Mouse (Mus musculus): ENCODE data around the gene Dynlt1f. TPM values are rescaled to one million over a fixed set of nuclear protein-coding genes. Genes with fewer than 3 reads are reported as not detected.
"Not testable (repeated sequence)": the region's sequence is repeated elsewhere in the genome, so short reads cannot be mapped to it uniquely, and the experiment has no call there.

The Dynlt1f gene
- total RNA-seq, 2 experiments from 2014 or later, result 21.0 to 23.1 TPM

DNA sequence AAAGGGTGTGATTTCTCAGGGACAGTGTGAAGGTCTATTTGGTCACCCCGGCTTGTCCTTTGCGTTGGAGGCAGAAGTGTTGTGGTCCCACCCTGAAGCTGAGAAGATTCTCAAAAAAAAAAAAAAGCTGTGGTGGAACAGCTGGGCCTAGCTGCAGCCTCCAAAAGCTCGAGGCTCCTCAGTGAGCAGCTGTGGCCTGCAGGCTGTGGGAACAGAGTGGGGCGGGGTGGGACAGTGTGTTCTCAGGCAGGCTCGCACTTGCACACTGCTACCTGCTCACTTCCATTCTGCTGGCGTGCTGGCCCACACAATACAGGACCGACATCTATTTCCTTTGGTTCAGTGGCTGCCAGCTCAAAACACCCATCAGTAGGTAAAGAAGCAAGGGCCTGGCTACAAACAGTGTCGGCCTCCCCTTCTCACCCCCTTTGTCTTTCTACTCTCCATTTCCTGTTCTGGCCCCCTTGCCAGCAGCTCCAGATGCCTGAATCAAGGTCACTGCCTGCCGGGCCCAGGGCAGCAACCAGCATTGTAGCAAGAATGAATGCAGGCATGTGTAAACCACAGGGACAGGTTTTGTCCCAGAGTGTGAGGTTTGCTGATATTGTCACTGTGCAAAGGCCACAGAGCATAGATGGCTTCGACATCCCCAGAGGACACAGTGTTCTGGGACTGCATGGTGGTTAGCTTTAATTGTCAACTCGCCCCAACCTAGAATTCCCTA is 5.6 kb upstream of the Dynlt1f start:
- not testable (repeated sequence) for DNase-seq

DNA sequence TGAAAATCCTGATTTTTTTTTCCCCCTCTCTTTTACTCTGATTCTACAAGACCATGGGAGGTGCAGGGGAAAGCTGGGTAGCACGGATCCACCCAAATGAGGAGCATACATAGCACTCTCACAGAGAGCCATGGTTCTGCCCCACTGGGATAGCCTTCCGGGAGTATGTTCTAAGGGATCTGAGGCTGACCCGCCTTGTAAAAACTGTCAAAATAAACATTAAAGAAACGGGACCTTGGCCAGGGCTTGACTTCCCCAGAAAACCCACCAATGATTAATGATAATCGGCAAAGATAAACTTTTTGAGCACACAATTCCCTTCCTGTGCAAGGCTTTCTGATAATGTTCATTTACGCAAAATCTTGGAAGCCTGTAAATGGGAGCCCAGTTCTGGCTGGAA is 4.9 kb upstream of the Dynlt1f start:
- DNase-seq, result not testable (repeated sequence)

DNA sequence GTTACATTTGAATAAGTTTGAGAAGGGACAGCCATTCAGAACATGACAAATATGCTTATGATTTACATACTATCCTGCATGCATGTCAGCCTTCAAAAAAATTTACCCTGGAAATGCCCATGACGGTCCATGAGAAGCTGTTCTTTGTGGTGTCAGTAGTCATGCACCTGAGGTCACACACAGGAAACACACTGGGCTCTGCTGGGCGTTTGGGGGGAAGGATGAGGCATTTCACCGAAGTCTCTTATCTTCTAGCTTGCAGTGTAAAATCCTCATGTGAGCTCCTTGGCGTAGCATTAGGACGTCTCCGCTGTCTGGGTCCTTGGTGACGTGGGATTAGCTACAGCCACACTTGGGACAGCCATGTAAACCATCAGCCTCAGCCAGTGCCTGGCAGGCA is 3.1 kb upstream of the Dynlt1f start, which contains the start of gene Sytl3:
TSS of gene Sytl3 (plus strand) at position 293 of the 400 bp plus-strand sequence.
- not testable (repeated sequence) for DNase-seq

DNA sequence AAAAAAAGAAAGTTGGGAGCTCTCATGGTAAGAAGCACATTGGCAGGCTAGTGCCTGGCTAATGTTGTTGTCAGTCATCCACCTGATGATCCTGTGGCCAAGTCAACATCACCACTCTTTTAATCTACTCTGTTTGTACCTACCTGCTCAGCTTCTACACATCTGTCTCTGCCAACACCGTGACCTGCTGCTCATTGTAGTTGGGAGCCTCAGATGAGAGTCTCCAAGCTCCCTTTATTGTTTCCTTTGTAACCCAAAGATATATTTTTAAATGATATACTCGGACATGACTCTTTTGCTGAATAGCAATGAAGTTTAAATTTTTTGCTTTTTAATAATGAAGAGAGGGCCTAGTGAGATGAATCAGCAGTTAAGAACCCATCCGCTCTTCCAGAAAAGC is 771 bp upstream of the Dynlt1f start:
- DNase-seq, result not testable (repeated sequence)

DNA sequence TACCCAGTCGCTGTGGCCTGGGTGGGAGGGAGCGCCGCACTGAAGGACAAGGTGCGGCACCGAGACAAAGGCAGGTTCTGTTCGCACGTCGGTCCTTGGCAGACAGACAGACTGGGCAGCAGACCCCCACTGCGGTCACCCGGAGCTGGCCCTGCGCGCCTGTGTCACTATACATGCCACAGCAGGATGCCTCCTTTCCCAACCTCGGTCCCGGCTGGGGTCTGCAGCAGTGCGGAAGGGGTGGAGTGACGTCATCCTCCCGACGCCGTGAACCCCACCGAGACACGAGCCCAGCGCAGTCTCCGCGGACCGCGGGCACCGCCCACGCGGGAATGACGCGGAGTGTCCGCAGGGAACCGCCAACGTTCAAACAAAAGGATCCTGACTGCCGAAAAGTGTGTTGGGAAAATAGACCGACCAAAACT is 601 bp downstream of the Dynlt1f start:
- peak; percentile 42 to 52 for DNase-seq

DNA sequence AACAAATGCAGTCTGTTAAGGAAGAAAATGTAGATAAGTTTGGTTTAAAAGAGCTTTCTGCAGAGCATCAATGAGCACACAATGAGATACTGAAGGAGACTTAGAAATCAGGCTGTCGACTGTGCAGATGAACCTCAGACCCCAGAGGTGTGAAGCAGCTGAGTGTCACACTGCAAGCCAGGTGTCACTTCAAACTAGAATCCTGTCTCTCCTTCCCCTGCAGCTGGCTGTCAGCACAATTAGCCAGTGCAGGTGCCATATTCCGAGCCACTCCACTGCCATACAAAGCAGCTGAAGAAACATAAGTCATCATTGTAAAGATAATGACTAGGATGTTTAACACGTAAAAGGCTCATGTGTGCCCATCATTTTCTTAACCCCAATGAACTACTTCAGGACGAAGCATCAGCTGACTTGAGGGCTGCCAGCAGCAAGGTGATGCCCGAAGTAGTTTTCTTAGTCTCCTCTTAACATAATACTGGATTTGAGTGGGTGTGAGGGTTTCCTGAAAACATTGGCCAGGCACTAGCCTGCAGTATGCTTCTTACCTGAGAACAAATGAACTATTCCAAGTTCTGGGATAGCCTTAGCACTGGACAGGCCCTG is 2.3 kb downstream of the Dynlt1f start:
- not testable (repeated sequence) for DNase-seq

DNA sequence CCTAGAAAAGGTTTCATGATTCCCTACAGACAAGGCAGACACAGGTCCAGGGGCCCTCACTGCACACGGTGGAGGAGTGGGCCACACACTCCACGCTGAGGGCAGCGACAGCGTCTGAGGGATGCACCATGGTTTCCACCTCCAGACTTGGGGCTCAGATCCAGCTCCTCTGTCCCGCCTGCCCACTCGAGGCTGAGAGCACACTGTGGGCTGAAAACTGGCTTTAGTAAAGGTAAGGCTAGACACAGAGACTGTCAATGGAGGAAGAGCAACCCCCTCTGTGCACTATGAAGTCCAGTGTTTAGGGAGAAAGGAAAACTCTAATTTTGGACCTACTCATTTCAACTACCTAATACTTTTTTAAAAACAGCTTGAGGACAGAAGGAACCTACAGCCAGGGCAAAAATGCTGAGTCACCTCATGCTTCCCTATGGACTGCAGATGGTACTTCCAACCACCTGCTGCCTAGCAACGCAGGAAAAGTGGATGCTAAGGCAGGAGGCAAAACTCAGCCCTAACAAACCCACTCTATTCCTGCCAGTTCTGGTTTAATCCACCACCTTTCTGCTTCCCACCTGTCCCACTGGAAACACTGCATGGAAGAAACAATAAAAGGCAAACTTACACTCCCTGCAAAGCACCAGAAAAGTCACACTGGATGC is 4.7 kb downstream of the Dynlt1f start:
- DNase-seq, result not testable (repeated sequence)

DNA sequence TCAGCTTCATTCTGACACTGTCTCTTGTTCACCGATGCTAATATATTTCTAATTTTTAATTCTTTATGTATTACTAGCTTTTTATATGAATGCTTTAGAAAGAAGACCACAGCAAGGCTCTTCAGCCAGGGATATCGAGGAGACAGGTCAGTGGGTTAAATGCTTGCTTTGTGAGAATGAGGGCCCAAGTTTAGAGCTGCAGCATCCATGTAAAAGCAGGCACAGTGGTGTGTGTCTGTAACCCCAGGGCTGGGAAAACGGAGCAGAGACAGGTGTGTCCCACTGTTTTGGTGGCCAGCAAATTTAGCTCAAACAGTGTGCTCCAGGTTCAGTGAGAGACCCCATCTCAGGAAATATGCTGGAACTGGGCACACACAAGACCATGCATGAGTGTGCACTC is 8.2 kb downstream of the Dynlt1f start:
- not testable (repeated sequence) for DNase-seq

DNA sequence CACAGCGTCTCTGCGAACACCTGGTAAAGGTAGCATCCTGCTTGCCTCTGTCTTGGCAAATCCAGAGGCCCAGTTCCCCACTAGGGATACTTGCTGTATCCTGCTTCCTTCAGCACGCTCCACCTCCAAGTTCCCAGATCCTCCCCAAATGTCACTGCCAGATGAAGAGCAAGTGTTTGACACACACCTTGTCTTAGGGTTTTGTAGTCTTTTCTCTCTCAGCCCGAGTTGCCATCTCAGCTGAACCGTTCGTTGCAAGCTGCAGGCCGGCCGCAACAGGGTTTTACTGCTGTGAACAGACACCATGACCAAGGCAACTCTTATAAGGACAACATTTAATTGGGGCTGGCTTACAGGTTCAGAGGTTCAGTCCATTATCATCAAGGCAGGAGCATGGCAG is 8.9 kb downstream of the Dynlt1f start:
- not testable (repeated sequence) for DNase-seq

DNA sequence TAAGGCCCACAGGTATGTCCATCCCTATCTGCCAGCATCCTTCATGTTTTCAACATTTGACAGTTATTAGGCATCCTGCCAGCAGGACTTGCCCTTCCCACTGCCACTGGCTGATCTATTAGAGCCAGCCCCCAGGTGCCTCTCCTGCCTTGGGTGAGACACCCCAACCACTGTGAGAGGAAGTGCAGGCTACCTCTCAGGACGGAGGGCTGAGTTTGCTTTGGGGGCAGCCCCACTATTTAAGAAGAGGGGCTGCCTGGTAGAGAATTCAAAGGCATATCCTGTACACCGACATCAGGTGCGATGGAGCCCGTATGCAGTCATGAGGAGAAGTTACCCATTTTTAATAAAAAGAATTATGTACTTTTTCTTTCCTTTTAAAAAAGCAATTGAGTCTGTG is 10.0 kb downstream of the Dynlt1f start:
- DNase-seq, result not testable (repeated sequence)

DNA sequence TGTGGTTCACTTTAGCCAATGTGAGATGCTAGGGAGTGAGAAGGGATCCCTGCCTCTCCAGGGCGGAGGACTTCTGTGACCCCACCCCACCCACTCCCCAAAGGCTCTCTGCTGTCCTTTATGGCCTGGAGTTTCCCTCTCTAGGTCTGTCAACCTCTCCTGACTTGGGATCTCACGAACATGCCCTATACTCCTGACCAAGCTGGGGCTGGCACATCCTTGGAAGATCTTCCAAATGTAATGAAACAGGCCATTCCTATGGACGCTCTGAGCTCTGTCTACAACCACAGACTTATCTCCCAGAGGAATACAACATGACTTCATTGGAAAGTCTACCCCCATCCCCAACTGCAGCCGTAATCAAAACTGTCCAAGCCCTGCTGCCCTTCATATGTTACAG is 11.0 kb downstream of the Dynlt1f start:
- not testable (repeated sequence) for DNase-seq

DNA sequence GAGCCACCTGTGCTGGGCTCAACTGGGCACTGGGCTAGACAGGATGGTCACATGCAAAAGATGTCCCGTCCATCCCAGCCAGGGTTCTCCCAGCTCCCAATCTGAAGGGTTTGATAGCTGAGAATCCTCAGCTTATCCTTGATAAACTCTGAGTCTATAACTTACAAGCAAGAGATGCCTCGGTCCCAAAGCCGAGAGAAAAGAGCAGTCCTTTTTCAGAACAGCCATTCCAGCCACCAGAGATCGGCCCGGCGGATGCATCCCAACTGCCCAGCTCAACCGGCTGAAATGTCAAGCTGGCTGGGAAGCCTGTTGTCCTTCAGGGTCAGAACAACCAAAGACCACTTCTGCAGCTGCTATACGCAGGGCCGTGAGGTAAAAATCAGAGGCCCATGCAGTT is 11.5 kb downstream of the Dynlt1f start:
- not testable (repeated sequence) for DNase-seq

DNA sequence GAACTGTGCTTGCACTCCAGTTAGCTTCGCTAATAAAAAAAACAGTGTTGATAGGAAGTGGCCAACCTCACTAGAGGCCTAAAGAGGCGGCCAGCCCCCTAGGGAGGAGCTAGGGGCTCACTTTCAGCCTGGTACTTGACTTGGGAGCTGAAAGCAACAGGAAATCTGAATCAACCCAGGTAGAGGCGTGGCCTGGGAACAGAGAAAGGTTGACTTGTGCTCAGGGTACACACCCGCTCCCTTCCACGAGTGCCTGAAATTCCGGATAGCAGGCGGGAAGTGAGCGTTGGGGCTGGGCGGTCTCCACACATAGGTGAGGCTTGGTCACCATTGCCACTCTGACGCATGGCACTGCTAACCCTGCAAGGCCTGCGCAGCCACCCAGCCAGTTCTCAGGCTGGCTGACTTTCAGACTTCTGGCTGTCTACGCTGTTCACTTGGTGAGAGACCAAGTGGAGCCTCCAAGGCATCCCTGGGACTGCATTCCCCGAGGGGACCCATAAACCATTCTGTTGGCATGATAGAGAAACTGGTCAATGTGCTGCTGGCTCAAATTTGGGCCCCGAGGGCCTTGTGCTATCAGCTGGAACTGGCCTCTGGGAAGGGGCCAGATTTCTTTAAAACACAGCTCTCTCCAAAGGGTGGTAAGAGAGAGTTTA is 14.8 kb downstream of the Dynlt1f start:
- not testable (repeated sequence) for DNase-seq

DNA sequence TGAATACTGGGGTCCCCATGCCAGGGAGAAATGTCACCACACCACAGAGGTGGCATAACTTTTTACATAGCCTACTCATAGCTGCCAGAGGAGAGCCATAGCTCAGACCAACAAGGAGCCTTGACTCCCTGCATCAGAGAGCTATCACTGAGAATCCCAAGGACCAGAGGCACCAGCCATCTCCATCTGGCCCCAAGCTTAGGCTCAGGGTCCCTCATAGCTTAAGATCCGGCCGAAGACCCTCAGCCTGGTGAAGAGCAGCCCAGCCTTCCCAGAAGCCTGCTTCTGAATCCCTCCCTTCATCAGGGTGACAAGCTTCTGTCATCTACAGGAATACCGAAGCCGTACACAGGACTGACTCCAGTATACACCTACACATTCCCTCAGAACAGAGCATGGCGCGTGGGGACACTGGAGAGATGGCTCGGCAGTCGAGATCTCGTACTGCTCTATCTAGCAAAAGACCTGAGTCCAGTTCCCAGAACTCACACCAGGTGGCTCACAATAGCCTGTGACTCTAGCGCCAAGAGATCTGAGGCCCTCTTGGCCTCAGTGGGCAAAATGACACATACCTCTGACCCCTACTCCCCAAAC is 15.6 kb downstream of the Dynlt1f start:
- not testable (repeated sequence) for DNase-seq

DNA sequence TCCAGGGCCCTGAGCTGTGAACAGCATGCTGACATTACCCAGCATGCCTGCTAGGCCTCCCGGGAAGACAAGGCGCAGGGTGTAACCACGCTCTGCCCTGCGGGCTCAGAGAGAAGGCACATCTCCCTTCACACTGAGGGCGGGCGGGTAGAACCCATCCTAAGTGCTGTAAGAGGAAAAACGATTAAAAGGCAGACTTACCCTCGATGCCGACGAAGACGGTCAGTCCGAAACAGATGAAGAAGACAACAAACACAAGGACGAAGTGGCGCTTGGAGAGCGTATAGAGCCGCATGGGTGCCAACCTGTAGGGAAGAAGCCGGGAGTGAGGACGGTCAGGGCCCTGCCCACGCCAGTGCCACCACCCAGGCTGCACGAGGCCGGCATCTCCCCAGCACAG is 16.2 kb downstream of the Dynlt1f start:
- not testable (repeated sequence) for DNase-seq

DNA sequence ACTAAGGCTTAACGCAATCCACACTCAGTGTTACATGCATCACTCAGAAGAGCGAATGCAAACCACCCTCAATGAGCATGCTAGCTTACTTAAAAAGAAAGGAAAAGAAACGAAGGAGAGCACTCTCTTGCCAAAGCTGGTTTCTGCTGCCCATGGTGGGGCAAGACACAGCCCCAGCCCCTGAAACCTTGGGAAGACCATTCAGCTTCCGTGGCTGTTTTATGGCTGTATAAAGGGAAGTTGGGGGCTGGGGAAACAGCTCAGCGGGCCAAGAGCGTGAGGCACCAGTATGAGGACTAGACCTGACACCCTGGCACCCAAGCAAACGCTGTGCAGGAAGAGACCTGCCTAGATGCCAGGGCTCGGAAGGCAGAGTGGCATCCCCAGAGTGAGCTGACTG is 17.3 kb downstream of the Dynlt1f start:
- DNase-seq, result not testable (repeated sequence)

DNA sequence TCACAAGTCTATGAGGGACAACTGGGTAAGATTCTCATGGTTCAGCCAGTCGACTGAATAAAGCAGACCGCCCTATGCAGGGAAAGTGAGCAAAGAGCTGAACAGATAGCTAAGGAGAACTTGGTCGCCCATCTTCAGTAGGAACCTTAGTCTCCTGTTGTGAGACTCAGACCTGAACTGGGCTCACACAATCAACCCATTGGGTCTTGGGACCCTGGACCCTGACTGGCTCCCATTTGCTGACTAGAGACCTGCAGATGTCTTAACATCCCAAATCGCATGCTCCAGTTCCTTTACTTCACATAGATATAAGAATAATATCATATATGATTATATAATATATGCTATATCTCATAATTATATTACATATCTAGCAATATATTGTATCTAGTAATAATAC is 18.3 kb downstream of the Dynlt1f start:
- not testable (repeated sequence) for DNase-seq

DNA sequence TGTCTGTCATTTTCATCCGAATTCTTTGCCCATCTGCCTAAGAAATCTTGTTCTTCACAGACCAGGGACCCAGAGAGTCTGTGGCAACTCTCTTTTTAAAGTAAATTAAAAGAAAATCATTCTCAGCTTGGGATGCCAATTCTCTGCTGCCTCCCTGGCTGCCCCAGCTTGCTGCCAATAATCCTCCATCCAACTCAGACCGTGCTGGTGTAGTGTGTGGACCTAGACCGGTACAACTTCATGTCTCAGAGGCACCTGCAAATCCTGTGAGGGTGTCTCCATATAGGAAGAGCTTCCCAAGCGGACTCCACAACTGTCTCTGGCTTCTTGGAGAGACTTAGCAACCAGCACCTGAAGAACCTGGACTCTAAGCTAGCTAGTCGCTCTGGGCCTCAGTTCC is 18.8 kb downstream of the Dynlt1f start:
- DNase-seq, result no peak

DNA sequence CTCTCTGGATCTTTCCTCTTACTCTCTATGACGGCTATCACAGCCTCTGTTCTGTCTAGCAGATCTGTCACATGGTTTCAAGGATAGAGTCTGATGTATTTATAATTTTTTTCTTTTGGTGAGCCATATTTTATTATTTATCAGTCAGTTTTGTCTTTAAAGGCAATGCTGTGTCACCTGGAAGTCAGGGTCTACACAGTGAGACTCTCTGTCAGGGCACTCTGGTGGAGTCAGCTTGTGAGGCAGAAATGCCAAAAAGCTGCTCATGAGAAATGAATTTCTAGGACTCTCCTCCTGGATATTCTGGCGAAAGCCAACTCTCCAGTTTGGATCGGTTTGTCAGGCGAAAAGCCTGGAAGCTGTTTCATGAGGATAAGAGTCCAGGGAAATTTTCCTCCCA is 19.9 kb downstream of the Dynlt1f start:
- DNase-seq, result not testable (repeated sequence)

DNA sequence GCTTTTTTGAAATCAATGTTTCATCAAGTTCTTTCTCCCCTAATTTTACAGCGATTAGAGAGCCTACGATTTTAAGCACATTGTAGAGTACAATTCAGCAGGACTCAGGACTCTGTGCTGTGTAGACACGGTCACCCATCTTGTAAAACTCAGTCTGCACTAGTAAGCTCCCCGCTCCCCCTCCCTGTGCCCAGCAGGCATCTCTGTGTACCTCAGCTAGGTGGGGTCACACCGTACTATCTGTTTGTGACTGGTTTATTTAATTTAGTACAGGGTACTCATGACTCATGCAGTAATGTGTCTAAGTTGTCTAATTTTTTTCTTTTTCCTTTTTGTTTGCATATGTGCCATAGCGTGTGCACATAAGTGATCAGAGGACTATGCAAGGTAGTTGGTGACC is 22.9 kb downstream of the Dynlt1f start:
- not testable (repeated sequence) for DNase-seq

DNA sequence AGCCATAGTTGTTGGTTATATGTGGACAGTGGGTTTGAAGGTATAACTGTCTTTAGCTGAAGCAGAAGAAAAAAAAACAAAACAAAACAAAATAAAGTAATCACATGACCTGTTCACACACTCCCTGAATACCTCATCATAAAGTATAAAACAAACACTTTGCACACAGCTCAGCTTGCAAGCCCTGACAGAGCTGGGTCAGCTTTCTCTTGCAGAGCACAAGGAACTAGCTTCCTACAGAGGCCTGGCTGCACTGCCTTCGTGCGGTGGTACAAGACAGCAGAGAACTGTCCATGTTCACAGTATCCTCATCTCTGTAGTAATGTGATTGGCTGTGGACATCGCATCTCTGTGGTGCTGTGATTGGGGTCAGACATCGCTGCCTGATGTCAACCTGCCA is 25.3 kb downstream of the Dynlt1f start:
- not testable (repeated sequence) for DNase-seq

DNA sequence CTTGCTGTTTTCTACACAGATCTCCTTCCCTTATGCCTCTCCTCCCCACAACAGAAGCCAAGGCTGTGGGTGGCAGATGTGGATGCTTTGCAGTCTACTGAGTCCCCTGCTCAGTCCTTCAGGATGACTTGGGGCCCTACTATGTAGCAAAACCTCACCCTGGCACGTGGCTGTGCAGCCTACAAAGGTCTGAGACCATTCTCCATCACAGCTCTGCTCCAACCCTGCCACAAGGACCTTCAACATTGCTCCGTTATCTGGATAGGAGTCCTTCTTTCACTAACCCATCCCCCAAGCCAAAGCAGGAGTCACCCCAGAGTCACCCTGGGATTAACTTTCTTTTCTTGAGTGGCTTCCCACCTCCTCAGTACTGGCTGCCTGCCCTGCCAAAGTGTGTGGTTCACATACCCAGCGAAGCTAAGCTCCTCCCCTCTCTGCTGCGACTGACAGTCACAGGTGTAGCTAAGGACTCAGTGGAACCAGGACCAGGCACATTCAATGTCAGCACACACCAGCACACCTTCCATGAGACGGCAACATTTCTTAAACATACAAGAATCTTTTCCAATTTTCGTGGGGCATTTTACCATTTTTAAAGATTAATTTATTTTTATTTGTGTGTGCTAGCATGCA is 30.7 kb downstream of the Dynlt1f start:
- not testable (repeated sequence) for DNase-seq

Data from layer of hippocampus, postnatal 36 days (tissue).